Mouse (Mus musculus) intestine, embryonic 16.5 days (tissue): ENCODE measurements around the gene Rassf9. TPM values are rescaled to one million over a fixed set of nuclear protein-coding genes. Genes with fewer than 3 reads are reported as not detected.

Experiments
- ATAC-seq: fragments of 200-750 bp; cut with Nextera tagmentation; 2 replicates; pipeline ENCODE4 v1.8.0; 2017; ENCODE audit warnings: moderate TSS enrichment, moderate library complexity
- H3K27ac ChIP-seq: fragments of 300-500 bp; sonication (generic); 2 replicates; pipeline ENCODE4 v1.5.1; 2014; ENCODE audit warnings: mild to moderate bottlenecking, low read length
- H3K27me3 ChIP-seq: fragments of 300-500 bp; sonication (generic); replicated peaks from 2 replicates; pipeline ENCODE4 v1.6.1; 2014; ENCODE audit warnings: low read length, control low read depth, mixed read lengths; ENCODE audit not compliant: control insufficient read depth, insufficient read depth
- H3K36me3 ChIP-seq: fragments of 300-500 bp; sonication (generic); 2 replicates; pipeline ENCODE4 v1.6.1; 2014; ENCODE audit warnings: low read length, control low read depth; ENCODE audit not compliant: control insufficient read depth, insufficient read depth
- H3K4me1 ChIP-seq: fragments of 300-500 bp; sonication (generic); 2 replicates; pipeline ENCODE4 v1.6.1; 2014; ENCODE audit warnings: low read length, control low read depth, mixed read lengths; ENCODE audit not compliant: control insufficient read depth, insufficient read depth
- H3K4me2 ChIP-seq: fragments of 300-500 bp; sonication (generic); 2 replicates; pipeline ENCODE4 v1.6.1; 2014; ENCODE audit warnings: low read depth, low read length, control low read depth
- H3K4me3 ChIP-seq: fragments of 300-500 bp; sonication (generic); 2 replicates; pipeline ENCODE4 v1.5.1; 2014; ENCODE audit warnings: mild to moderate bottlenecking, low read length
- H3K9ac ChIP-seq: fragments of 300-500 bp; sonication (generic); 2 replicates; pipeline ENCODE4 v1.6.1; 2014; ENCODE audit warnings: low read depth, low read length
- H3K9me3 ChIP-seq: fragments of 300-500 bp; sonication (generic); 2 replicates; pipeline ENCODE4 v1.6.1; 2016; ENCODE audit warnings: low read length, control low read depth; ENCODE audit not compliant: control insufficient read depth
- WGBS: fragments of 180-500 bp; shearing (Covaris S2); extraction: QIAGEN DNeasy Blood & Tissue Kit; methylation state at CpG from one replicate; pipeline ENCODE4 v1.1.7; 2014; 5-methylcytosine and 5-hydroxymethylcytosine counted together
- polyA plus RNA-seq: library from polyadenylated mRNA; unstranded; fragments of >200 nt; fragmentation: Nextera tagmentation; extraction: Ambion mirVana; gene quantifications from 2 replicates; pipeline ENCODE4 v1.2.1, GENCODE M21; 2015

Gene Rassf9
- polyA plus RNA-seq, 1 experiment from 2014 or later: 2.0 TPM

DNA sequence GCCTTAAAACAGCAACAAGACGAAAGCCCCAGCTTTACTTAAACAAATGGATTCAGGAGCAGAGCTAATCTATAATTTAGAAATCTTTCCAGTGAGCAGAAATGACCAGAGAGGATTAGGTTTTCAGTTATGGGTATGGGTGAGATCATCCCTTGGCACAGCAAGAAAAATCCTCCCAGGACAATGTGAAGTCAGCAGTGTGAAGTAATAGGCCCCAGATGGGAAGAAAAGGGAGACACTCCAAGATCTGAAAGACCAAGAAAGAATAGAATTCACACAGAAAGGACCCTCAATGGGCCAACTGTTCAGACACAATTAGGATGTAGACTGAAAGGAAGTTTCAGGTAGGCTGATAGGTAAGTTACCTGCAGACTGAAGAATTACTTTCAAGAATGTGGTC is 50.5 kb downstream of the Rassf9 start:
- Histone ChIP-seq H3K27me3 (no peaks in the 10 kb centered on the region), H3K4me1 (no peaks in the 10 kb centered on the region), H3K9me3 (no peaks in the 10 kb centered on the region), H3K9ac (no peak overlapping the region), H3K4me2 (no peak overlapping the region), H3K36me3 (no peaks in the 10 kb centered on the region), H3K4me3 (no peak overlapping the region), H3K27ac (no peak overlapping the region)
- WGBS: 72% methylated on average over 1 of the region's 1 CpGs
- ATAC-seq: no peak

DNA sequence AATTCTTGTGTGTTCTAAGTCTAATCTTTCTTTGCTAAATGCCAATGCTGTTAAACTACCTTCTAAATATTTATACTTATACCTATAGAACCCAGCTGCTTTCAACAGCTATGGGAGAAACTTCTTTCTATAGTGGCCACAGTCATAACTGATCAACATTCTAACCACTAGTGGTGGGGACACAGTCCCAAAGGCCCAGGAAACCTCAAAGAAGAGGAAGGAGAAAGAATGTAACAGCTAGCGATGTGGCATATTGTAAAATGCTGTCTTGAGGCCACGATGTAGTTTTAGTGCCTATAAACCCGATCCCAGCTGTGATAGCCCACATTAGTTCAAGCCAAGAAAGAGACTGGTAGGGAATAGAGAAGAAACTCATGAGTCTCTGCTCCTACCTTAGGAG is 65.9 kb downstream of the Rassf9 start:
- Histone ChIP-seq H3K9me3 (no peaks in the 10 kb centered on the region), H3K9ac (no peak overlapping the region), H3K36me3 (no peaks in the 10 kb centered on the region), H3K27me3 (no peaks in the 10 kb centered on the region), H3K27ac (no peak overlapping the region), H3K4me2 (no peak overlapping the region), H3K4me1 (no peaks in the 10 kb centered on the region), H3K4me3 (no peak overlapping the region)
- WGBS: 88% methylated on average over 3 of the region's 3 CpGs
- no peak for ATAC-seq

DNA sequence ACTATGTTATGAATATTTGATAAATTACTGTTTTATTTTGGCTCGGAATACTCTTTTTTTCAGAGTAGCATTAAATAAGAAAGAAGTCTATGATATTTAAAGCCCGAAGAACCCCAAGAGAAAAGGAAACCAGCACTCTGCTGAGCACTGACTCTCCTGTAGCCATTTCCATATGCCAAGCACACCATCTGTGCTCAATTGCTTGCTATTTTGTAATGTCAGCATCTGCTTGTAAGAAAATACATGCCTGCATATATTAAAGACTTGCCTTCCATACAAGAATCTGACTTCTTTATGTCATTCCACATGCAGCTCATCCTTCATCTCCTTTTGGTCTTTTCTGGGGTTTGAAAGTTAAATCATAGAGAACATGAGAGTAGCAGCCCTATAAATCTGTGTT is 82.3 kb downstream of the Rassf9 start:
- Histone ChIP-seq H3K9me3 (no peaks in the 10 kb centered on the region), H3K36me3 (no peaks in the 10 kb centered on the region), H3K4me1 (no peaks in the 10 kb centered on the region), H3K27me3 (no peaks in the 10 kb centered on the region), H3K27ac (no peak overlapping the region), H3K4me3 (no peak overlapping the region), H3K9ac (no peak overlapping the region), H3K4me2 (no peak overlapping the region)
- ATAC-seq: no peak
- 76% methylated on average over 2 of the region's 2 CpGs for WGBS

Other genes starting within 250 kb of the Rassf9 start
- 4.7 and 8.0 TPM in 2 replicates for gene Nts, start 21.7 kb upstream of the Rassf9 start, polyA plus RNA-seq